Mouse (Mus musculus) liver, embryonic 16.5 days (tissue): Measurements from ENCODE around the gene Diaph3. TPM values are rescaled to one million over a fixed set of nuclear protein-coding genes. Genes with fewer than 3 reads are reported as not detected.

ENCODE experiments used
- microRNA-seq: library from miRNA; unstranded; fragments of <30 nt; microRNA quantifications from one replicate; pipeline ENCODE4, GENCODE M21; 2016
- polyA plus RNA-seq: library from polyadenylated mRNA; unstranded; fragments of >200 nt; fragmentation: Nextera tagmentation; extraction: Ambion mirVana; gene quantifications from 2 replicates; pipeline ENCODE4 v1.2.1, GENCODE M21; 2015

Diaph3 gene
- polyA plus RNA-seq, 1 experiment from 2014 or later: 15.2 TPM

Small RNA genes within 50 kb of the gene (microRNA-seq; reads per million reads assigned to microRNA genes)
- gene Gm23438: not detected
